Mouse (Mus musculus): ENCODE data around the gene Gm5861.
"Not testable (repeated sequence)": the region's sequence is repeated elsewhere in the genome, so short reads cannot be mapped to it uniquely, and the experiment has no call there.

Gene Gm5861

DNA sequence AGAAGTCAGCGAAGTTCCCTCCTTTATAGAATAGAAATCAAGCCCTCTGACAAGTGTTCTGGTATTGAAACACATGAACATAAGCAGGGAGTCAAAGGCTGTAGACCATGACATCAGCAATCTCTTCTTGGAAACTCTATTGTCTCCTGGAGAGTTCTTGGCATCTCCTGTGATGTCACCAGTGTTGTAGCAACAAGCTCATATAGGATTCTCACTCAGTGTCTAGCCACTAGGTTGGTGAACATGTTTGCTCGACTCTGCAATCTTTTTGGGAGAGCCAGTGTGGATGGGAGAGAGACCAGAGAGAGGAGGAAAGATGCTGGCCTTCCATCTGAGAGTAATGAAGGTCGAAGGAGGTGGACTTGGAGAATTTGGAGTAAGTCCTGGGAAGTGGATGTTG, at the start of gene Gm5861:
Gene Gm5861, plus strand, starts transcription at position 301 of the 400 bp plus-strand sequence.
- not testable (repeated sequence) for DNase-seq (ENCODE audit: low spot score in 2 of 2)

DNA sequence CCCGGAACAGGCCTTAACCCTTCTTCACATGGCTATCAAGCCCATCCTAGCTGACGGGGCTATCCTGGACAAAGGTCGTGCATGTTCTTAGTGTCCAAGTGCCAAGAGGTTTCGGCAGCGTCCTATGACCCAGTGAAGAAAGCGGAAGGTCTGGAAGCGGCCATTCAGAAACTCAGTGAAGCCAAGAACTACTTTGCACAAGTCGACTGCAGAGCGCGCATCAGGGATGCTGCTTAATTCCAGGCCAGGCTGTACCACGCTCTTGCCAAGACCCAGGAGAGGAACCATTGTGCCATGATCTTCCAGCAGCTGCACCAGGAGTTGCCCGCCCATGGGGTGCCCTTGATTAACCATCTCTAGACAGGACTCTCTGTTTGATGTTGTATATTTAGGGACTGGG, 44.8 kb upstream of the Gm5861 start:
- DNase-seq (ENCODE audit: low spot score in 2 of 2), result not testable (repeated sequence)
